Mouse (Mus musculus): ENCODE data around the gene Olfr763.
"Not testable (repeated sequence)": the region's sequence is repeated elsewhere in the genome, so short reads cannot be mapped to it uniquely, and the experiment has no call there.

Gene Olfr763

DNA sequence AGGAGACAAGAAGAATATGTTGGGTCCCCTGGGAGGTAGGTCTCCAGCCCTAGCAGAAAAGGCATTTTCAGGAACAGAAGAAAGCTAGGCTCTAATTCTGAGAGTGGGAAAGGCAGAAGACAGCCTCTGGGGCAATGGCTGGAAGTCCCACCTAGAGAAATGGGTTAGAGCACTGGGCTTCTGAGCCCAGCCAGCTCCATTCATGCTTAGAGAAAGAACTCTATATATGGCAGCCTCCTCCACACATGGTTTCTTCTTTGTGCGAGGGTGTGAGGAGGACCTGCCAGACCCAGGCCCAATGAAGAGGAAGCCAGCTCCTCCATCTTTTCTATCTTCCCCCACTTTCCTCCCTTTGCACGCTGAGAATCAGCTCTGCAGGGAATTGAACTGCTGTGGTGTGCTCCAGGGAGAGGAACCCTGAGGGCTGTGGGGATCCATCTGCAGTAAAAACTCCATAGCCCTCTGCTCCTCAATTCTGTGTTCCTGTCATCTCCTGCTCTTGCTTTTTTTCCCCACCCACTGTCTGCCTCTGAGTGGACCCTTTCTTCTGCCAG, at the start of gene Olfr763:
Olfr763 (plus strand) TSS at position 504 of the 554 bp plus-strand sequence.
- no peak for DNase-seq (ENCODE audit: low spot score)

DNA sequence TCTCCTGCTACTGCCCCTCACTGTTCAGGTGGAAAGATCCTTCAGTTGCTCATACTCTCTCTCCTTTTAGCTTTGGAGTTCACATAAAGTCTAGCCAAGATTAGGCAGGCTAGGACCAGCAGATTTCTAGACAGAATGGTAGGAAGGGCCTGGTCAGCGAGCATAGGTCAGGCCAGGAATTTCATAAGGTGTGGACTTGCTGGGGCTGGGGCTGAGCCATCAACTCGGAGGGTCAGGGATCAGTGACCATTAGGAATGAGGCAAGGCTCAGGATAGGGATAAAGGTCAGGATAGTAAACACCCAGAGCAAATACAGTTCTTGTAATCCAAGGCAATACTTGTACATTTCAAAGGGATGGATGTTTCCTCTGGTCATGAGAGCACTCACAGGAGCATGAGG, 45.6 kb upstream of the Olfr763 start:
- no peak for DNase-seq (ENCODE audit: low spot score)

- no peak for DNase-seq (ENCODE audit: low spot score)
These were observed 44.7 kb upstream of the Olfr763 start for GRCm38 (mm10) chr10:128965871-128966270.

- DNase-seq (ENCODE audit: low spot score) = no peak
These were observed 42.2 kb upstream of the Olfr763 start for GRCm38 (mm10) chr10:128968341-128968749.

DNA sequence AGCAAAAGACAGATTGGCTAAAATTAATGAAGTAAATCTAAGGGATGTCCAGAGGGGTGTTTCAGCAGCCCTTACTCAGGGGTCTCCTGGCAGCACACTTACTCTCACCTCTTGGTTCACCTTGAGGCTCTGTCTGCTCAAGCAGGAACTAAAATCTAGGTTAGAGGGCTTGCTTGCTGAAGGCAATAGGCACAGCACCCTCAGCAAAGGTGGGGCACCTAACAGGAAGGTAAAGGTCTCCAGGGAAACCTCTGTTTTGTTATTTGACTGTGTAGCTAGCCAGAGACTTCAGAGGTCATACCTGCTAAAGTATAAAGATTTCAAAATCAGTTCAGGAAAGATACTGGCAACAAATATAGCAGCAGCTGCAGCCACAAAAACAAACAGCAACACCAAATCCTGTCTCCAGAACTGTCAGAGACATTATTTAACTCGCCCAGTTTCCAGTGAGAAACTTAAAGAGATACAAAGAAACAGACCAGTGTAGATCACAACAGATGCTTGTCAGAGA, 39.8 kb upstream of the Olfr763 start:
- no peak for DNase-seq (ENCODE audit: low spot score)

GRCm38 (mm10) chr10:128972841-128973240, 37.8 kb upstream of the Olfr763 start:
- DNase-seq (ENCODE audit: low spot score) = no peak

DNA sequence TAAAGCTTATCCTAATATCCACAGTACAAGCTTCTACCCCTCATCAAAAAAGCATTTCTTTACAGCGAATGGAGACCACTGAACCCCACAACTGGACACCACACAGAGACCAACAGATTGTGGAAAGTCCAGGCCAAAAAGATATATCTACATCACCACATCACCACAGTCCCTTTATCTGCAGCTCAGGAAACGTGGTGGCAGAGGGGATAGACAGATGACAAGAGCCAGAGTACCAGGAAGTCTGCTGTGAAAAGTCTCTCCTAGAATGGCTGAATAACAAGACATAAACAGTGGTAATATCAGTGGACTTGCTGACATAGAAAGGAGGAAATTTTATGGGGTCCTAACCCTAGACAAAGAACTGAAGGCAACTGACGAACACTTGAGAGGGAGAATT, 34.2 kb upstream of the Olfr763 start:
- DNase-seq (ENCODE audit: low spot score) = no peak

DNA sequence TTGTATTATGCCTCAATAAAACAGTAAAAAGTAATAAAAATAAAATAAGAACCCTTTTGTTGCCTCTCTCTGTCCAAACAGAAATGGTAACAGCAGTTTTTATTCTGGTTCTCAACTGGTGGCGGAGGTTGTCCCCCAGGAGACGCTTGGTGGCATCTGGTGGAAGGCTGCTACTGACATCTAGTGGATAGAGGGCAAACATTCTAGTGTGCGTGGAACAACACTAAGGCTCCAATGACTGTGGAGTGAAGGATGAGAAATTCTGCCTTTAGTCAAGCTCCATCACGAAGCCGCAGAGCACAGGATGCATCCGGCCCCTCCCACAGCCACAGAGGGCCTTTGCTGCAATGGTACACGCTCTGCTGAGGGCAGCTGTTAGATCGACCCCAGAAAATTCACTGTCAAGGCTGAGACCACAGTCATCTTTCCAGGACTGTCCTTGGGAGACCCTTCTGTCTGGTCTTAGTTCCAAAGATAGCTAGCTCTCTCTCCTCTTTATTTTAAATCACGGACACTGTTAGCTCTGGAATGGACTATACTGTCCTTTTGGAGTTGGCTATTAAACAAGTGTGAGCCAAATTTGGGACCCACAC, 33.0 kb upstream of the Olfr763 start:
- peak; percentile 74 for DNase-seq (ENCODE audit: low spot score)

GRCm38 (mm10) chr10:128980644-128981365, 29.8 kb upstream of the Olfr763 start:
- DNase-seq (ENCODE audit: low spot score) = no peak

DNA sequence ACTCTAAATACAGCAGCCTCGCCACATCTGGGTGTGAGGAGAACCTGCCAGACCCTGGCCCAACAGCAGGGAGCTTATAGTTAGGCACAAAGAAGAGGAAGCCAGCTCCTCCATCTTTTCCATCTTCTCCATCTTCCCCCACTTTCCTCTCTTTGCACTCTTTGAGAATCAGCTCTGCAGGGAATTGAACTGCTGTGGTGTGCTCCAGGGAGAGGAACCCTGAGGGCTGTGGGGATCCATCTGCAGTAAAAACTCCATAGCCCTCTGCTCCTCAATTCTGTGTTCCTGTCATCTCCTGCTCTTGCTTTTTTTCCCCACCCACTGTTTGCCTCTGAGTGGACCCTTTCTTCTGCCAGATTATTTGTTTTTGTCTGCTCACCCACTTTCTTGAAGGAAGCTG, 21.5 kb upstream of the Olfr763 start, which contains the start of gene Olfr9:
Olfr9 (plus strand) TSS at position 301 of the 400 bp plus-strand sequence.
- DNase-seq (ENCODE audit: low spot score) = not testable (repeated sequence)

DNA sequence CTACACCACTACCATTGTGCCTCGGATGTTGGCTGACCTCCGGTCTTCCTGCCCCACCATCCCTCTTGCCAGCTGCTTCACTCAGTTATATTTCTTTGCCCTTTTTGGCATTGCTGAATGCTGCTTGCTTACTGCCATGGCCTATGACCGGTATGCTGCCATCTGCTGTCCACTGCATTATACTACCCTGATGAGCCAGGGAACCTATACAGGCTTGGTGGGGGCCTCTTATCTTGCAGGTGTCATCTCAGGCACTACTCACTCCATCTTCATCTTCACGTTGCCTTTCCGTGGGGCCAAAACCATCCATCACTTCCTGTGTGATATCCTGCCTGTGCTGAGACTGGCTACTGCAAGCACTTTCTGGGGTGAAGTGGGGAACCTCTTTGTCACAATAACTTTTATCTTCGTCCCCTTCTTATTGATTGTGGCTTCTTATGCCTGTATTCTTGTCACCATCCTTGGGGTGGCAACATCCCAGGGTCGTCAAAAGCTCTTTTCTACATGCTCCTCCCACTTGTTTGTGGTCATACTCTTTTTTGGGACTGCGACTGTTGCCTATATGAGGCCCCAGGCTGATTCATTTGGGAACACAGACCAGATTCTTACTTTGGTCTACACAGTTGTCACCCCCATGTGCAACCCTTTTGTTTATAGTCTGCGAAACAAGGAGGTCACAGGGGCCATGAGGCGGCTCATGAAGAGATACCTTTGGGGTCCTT, 20.3 kb upstream of the Olfr763 start:
- not testable (repeated sequence) for DNase-seq (ENCODE audit: low spot score)

DNA sequence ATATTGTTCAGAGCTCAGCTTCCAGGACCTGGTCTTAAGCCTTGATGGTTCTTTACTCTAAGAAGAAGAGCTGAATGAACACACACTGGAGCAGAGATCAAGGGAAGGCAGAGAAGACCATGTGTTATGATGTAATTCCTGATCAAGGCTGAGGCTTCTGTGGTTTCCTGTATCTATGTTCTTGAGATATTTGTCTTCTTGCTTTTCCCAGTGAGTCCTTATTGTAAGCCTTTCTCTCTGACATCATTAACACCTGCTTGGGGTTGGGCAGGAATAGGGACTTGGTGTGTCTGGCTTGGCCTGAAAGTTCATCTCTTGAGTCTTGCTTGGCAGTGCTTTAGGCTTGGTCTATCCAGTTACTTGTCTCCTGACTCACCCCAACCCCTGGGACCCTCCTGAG, 19.6 kb upstream of the Olfr763 start:
- no peak for DNase-seq (ENCODE audit: low spot score)

DNA sequence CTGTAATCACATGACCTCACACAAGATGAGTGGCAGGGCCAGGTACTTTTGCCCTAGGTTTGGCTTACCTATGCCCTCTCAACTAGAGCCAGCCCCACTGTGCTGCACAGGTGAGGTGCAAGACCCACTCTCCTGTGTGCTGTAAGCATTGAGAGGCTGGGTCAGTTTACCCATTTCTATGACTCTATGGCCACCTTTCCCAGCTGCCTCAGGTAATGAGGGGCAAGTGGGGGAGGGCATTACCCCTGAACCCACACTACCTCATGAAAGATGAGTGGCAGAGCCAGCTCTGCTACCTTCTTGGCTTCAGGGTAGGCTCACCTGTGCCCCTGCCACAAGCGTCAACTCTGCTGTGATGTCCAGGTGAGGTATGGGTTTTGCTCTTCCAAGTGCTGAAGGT, 14.8 kb upstream of the Olfr763 start:
- DNase-seq (ENCODE audit: low spot score) = no peak

DNA sequence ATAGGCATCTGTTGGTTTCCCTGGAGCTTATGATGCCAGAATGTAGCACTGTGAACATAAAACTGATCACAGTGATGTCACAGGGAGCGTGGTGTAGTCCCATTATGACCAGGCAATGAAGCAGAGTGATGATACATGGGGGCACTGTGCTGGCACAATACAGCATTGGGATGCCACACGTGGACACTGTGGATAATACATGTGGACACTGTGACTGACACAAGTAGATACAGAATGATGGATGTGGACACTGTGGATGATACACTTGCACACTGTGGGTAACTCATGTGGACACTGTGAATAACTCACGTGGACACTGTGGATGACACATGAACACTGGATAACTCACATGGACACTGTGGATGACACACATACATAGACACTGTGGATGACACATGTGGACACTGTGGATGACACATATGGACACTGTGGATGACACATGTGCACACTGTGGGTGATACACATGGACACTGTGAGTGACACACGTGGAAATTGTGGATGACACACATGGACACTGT, 14.0 kb upstream of the Olfr763 start:
- no peak for DNase-seq (ENCODE audit: low spot score)

DNA sequence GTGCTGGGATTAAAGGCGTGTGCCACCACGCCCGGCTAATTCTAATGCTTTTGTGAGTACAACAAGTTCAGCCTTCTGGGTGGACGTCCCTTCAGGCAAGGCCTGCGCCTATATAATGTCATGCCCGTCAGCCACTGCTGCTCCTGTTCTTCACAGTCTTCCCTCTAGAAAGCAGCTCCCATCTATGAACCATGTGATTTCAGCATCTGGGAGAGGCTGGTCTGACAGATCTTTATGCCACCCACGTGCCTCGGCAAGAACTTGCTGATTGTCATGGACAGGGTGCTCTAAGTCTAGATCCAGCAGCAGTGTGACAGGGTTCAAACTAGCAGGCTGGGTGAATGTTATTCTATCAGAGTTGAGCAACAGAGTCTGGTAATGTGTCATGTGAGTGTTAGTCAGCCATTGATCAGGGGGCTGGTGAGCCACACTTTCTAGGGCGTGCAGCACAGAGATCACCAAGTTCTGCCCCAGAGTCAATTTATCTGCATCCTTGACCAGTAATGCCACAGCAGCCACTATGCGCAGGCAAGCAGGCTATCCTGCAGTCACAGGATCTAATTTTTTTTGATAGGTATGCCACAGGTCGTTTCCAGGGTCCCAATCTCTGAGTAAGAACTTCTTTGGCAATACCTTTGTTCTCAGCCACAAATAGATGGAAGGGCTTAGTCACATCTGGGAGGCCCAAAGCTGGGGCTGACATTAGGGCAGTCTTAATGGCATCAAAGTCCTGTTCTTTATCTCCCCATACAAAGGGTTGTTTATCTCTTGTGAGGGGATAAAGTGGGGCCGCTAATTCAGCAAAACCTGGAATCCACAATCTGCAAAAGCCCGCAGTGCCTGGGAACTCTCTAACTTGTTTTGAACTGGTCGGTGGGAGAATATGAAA, 6.3 kb upstream of the Olfr763 start:
- no peak for DNase-seq (ENCODE audit: low spot score)

DNA sequence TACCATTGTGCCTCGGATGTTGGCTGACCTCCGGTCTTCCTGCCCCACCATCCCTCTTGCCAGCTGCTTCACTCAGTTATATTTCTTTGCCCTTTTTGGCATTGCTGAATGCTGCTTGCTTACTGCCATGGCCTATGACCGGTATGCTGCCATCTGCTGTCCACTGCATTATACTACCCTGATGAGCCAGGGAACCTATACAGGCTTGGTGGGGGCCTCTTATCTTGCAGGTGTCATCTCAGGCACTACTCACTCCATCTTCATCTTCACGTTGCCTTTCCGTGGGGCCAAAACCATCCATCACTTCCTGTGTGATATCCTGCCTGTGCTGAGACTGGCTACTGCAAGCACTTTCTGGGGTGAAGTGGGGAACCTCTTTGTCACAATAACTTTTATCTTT, 920 bp downstream of the Olfr763 start:
- DNase-seq (ENCODE audit: low spot score) = not testable (repeated sequence)

GRCm38 (mm10) chr10:129014477-129014876, 3.9 kb downstream of the Olfr763 start:
- DNase-seq (ENCODE audit: low spot score) = no peak

GRCm38 (mm10) chr10:129023319-129023718, 12.7 kb downstream of the Olfr763 start:
- DNase-seq (ENCODE audit: low spot score) = peak; percentile 2

DNA sequence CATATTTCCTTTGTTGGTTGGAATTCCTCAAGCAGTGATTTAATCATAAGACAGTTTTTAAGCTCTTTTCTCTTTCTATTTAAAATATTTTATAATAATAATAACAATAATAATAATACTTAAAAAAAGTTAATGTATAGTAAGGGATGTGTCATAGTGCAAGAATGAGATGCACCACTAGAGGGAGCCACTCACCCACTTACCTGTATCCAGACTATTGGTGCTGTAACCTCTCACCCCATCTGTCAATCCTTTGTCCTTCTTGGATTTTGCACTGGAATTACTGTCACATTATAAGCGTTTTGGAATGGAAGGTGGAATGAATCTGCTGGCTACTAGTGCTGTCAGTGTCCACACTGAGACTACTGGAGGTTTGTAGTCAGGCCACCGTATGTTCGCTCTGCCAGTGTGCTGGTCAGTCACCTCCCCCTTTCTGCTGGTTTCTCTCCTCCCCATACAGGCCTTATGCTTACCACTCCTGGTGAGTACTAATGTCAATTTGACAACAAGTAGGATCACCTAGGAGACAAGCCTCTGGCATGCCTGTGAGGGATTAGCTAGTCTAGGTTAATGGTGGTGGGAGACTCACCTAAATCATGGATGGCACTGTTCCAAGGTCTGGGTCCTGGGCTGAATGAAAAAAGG, 15.5 kb downstream of the Olfr763 start:
- peak; percentile 77 for DNase-seq (ENCODE audit: low spot score)

- no peak for DNase-seq (ENCODE audit: low spot score)
These were observed 17.8 kb downstream of the Olfr763 start for GRCm38 (mm10) chr10:129028343-129028742.

DNA sequence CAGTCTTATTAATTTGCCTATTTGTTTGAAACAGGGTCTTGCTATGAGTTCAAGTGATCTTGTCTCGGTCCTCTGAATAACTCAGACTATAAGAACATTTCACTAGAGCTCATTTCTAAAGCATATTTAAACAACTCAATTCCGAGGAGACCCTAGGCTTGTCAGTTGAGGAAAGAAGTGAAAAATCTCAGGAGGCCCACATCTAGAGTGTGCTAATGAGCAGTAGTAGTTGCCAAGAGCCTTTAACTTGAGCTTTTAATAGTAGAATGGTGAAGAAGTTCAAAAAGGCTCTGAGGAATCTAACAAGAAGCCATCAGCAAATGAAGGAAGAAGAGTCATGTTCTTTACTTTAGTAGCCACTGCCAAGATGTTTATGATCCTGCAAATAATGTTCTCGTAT, 29.2 kb downstream of the Olfr763 start, which contains the start of gene Olfr764-ps1:
Olfr764-ps1 (minus strand) TSS at position 101 of the 400 bp plus-strand sequence.
- no peak for DNase-seq (ENCODE audit: low spot score)
